Mouse (Mus musculus) limb, embryonic 11.5 days (tissue): ENCODE results near the gene Stat4. TPM values are rescaled to one million over a fixed set of nuclear protein-coding genes. Genes with fewer than 3 reads are reported as not detected.
A peak's percentile ranks its signal among the peaks of the same experiment; 100 is the strongest.

Source experiments
- ATAC-seq: fragments of 200-750 bp; cut with Nextera tagmentation; 2 replicates; pipeline ENCODE4 v1.8.0; 2017; ENCODE audit warnings: low read depth; ENCODE audit not compliant: insufficient number of reproducible peaks, low FRiP score, low TSS enrichment
- DNase-seq: peaks from one replicate; pipeline ENCODE4 v3.0.0-alpha.2; 2015; ENCODE audit warnings: low spot score
- H3K27ac ChIP-seq: fragments of 300-500 bp; sonication (generic); replicated peaks from 2 replicates; pipeline ENCODE4 v1.5.1; 2014; ENCODE audit warnings: low read depth, mild to moderate bottlenecking, low read length
- H3K27me3 ChIP-seq: fragments of 300-500 bp; sonication (generic); 2 replicates; pipeline ENCODE4 v1.6.1; 2014; ENCODE audit warnings: mild to moderate bottlenecking, low read length, mixed read lengths; ENCODE audit not compliant: control insufficient read depth, insufficient read depth
- H3K36me3 ChIP-seq: fragments of 300-500 bp; sonication (generic); 2 replicates; pipeline ENCODE4 v1.6.1; 2014; ENCODE audit warnings: mild to moderate bottlenecking, low read length, moderate library complexity, mixed read lengths; ENCODE audit not compliant: control insufficient read depth, insufficient read depth
- H3K4me1 ChIP-seq: fragments of 300-500 bp; sonication (generic); 2 replicates; pipeline ENCODE4 v1.6.1; 2014; ENCODE audit warnings: low read length, mixed read lengths; ENCODE audit not compliant: control insufficient read depth, insufficient read depth
- H3K4me2 ChIP-seq: fragments of 300-500 bp; sonication (generic); 2 replicates; pipeline ENCODE4 v1.6.1; 2014; ENCODE audit warnings: low read depth, mild to moderate bottlenecking, moderate library complexity; ENCODE audit not compliant: severe bottlenecking
- H3K4me3 ChIP-seq: fragments of 300-500 bp; sonication (generic); 2 replicates; pipeline ENCODE4 v1.5.1; 2014; ENCODE audit warnings: low read depth, low read length
- H3K9ac ChIP-seq: fragments of 300-500 bp; sonication (generic); 2 replicates; pipeline ENCODE4 v1.6.1; 2014; ENCODE audit warnings: mild to moderate bottlenecking, low read length
- H3K9me3 ChIP-seq: fragments of 300-500 bp; sonication (generic); 2 replicates; pipeline ENCODE4 v1.6.1; 2016; ENCODE audit warnings: low read length; ENCODE audit not compliant: control insufficient read depth
- WGBS: fragments of 180-500 bp; shearing (Covaris S2); extraction: QIAGEN DNeasy Blood & Tissue Kit; methylation state at CpG from one replicate; pipeline ENCODE4 v1.1.7; 2014; 5-methylcytosine and 5-hydroxymethylcytosine counted together
- polyA plus RNA-seq: library from polyadenylated mRNA; unstranded; fragments of >200 nt; fragmentation: Nextera tagmentation; extraction: Ambion mirVana; gene quantifications from 2 replicates; pipeline ENCODE4 v1.2.1, GENCODE M21; 2014

Gene Stat4
- polyA plus RNA-seq, 1 experiment from 2014 or later = 2.7 TPM

DNA sequence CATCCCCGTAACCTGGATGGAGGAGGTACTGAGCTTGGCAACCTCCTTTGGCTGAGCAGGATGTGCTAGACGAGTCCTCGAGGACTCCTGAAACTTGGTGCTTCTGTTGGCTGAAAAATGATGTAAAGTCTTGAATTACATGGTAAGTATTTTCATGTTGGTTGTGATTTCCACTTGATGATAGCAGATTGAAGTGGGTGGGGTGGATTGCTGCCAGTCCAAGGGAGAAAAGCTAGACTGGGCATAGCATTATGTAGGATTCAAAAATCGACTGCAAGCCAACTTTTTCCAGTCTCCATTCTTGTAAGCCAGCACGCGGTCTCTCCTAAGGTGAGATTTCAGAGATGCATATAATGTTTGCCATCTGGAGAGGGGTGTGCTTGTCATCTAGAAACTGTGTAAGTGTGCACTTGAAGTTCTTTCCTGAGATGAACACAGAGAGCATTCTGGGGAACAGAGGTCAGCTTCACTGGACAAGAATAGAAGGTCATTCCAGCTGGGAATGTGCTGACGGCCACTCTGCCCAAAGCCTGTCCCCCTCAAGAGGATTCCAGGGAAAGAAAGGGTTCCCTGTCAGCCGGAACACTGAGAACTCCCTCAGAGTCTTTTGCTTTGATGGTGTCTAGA, 5.1 kb downstream of the Stat4 start:
- H3K4me2 ChIP-seq = no peak overlapping the region
- H3K4me3 ChIP-seq = no peak overlapping the region
- ATAC-seq = no peak
- H3K27ac ChIP-seq = no peak overlapping the region
- no peak overlapping the region for H3K9ac ChIP-seq
- 0 out of 2 replicates have a peak, but pooled peaks cover 3% of the 10 kb centered on the region for H3K4me1 ChIP-seq
- H3K9me3 ChIP-seq = no peaks in the 10 kb centered on the region
- H3K36me3 ChIP-seq = no peaks in the 10 kb centered on the region
- no peak for DNase-seq
- WGBS = 85% methylated on average over 8 of the region's 8 CpGs
- H3K27me3 ChIP-seq = no peaks in the 10 kb centered on the region

DNA sequence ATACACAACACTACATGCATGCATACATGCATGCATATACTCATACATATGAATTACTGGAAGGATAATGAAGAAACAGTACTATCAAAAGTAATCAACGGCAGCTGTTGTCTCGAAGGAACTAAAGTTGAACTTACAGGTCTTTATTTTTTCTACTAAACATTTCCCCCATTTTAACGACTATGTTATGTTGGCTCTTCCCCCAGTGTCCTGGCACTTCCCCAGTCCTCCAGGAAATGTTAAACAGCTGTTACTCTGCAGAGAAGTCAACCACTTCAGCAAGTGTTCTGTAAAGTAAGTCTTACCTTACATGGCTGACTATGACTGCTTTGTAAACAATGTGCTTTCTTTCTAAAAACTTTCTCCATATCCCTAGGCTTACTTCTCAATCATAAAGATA, 9.1 kb downstream of the Stat4 start:
- H3K4me2 ChIP-seq = no peak overlapping the region
- H3K27me3 ChIP-seq = no peaks in the 10 kb centered on the region
- H3K4me1 ChIP-seq = 0 out of 2 replicates have a peak, but pooled peaks cover 3% of the 10 kb centered on the region
- H3K9me3 ChIP-seq = no peaks in the 10 kb centered on the region
- H3K27ac ChIP-seq = no peak overlapping the region
- WGBS = 58% methylated on average over 3 of the region's 3 CpGs
- no peak overlapping the region for H3K4me3 ChIP-seq
- H3K36me3 ChIP-seq = no peaks in the 10 kb centered on the region
- H3K9ac ChIP-seq = no peak overlapping the region
- DNase-seq (no peak), ATAC-seq (no peak)

DNA sequence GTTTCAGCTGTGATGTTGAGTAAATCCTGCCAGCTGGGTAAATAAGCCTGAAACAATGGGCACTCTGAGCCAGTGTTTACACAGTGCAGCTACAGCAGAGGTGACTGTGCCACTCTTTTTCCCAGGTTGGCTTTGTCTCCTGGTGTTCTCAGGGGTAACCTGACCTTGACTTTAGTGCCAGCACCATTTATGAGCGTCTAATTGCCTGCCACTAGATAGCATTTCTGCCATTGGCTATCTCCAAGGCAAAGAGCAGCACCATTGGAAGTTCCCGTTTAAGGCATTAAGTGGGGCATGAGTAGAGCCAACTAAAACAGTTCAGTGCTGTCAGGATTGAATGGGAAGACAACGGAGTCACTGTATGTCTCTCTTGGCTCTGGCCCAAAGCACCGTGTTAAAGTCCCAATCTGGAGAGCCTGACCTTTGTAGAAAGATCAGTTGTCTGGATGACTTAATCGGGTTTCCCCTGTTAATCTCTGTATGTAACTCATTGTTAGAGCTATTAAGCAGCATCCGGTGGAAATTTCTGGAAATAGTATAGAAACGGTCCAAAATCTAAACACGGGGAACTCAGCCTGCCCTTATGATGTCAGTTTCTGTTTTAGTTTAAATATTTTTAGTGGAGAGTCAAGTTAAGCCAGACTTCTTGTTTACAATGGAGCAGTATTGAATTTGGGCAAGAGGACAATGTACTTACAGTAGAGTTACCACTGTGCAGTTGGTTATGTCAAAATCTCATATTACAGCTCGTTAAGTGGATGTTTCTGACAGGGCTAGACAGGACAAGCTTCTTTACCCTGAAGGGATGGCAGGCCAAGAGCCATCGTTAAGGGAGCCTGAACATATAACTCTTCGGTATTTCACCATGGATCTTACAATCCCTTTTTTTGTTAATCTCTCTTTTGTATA, 10.1 kb downstream of the Stat4 start:
- ATAC-seq (no peak), DNase-seq (no peak)

DNA sequence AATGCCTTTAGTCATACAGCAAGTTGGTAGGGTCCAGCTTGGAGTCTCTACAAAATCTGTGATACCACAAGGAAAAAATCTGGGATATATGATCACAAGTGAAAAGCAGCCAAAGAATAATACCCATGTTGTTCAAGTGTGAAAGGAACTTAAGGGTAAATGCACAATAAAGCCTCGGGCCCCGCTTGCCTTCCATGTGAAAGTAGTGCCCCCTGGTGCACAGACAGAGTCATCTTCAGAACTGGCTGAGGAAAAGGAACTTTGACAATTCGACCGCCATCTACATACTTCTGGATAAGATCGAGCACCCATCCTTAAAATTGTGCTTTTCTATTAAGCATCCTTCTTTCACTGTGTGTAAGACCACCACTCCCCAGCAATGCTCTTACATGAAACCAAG, 11.6 kb downstream of the Stat4 start:
- 0 out of 2 replicates have a peak, but pooled peaks cover 3% of the 10 kb centered on the region for H3K4me1 ChIP-seq
- peak; percentile 40 for DNase-seq
- 52% methylated on average over 5 of the region's 5 CpGs for WGBS

More for the DNA sequence above, 10.1 kb downstream of the Stat4 start:
- Histone ChIP-seq H3K9ac (no peak overlapping the region), H3K27ac (no peak overlapping the region), H3K9me3 (no peaks in the 10 kb centered on the region), H3K36me3 (no peaks in the 10 kb centered on the region), H3K4me3 (no peak overlapping the region), H3K27me3 (no peaks in the 10 kb centered on the region), H3K4me1 (0 out of 2 replicates have a peak, but pooled peaks cover 3% of the 10 kb centered on the region), H3K4me2 (no peak overlapping the region)
- WGBS = 67% methylated on average over 11 of the region's 11 CpGs

DNA sequence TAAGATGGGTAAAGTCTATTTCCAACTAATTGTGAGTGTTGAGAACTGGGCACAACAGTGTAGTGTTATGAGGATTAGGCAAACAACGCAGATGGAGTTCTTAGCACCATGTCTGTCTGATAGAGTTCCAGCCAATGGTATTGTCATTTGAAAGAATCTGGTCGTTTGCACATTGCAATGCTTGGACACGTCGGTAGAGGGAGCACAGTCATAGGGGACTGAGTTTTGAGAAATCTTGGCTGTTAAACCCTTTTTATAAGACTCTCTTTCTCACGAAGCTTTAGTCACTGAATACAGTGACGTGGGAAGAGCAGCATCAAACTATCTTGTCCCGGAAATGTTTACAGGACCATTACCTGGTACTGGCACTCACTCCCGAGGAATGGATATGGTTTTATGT, 17.1 kb downstream of the Stat4 start:
- Histone ChIP-seq H3K27me3 (no peaks in the 10 kb centered on the region), H3K9ac (no peak overlapping the region), H3K36me3 (no peaks in the 10 kb centered on the region), H3K4me1 (no peaks in the 10 kb centered on the region), H3K9me3 (no peaks in the 10 kb centered on the region), H3K4me2 (no peak overlapping the region), H3K27ac (no peak overlapping the region), H3K4me3 (no peak overlapping the region)
- 36% methylated on average over 8 of the region's 8 CpGs for WGBS
- DNase-seq (peak; percentile 85), ATAC-seq (no peak)

More for the DNA sequence above, 11.6 kb downstream of the Stat4 start:
- ATAC-seq = no peak
- H3K9me3 ChIP-seq = no peaks in the 10 kb centered on the region
- H3K27ac ChIP-seq = no peak overlapping the region
- H3K9ac ChIP-seq = no peak overlapping the region
- no peaks in the 10 kb centered on the region for H3K36me3 ChIP-seq
- no peaks in the 10 kb centered on the region for H3K27me3 ChIP-seq
- no peak overlapping the region for H3K4me3 ChIP-seq
- H3K4me2 ChIP-seq = no peak overlapping the region

DNA sequence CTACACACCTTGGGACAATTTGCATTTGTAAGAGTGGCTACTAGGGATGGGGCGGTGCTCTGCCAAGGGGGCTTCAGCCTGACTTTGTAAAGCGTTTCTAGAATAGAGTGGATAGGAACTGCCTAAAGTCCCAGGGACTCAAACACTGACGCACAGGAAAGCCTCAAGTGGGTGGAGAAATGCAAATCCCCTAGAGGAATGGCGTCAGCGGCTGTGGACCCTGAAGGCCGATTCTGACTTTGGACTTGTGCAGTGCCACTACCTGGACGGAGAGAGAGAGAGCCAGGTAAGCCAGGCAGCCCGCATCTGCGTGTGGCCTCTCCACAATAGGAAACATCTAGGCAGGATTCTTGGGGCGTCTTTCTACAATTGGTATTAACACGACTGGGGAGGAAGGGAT, 21.5 kb downstream of the Stat4 start:
- H3K4me2 ChIP-seq = peak overlapping the region; percentile 54
- DNase-seq = peak; percentile 34

DNA sequence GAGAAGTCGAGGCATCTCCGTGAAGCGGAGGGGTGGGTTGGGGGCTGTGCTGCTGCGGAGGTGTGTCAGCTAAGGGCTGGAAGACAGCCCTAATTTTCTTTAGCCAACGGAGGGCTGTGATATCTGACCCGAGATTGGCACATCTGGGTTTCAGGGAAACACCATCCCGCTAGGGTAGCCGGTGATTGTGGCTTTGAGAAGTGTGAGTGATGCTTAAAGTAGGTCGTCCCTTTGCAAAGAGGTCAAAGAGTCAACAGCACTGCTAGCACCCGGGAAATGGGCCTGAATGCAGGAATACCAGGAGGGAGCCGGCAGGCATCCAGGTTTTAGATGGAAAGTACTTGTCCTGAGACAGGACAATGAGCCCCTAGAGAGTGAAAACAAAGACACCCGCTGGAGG, 22.0 kb downstream of the Stat4 start:
- Histone ChIP-seq H3K4me2 (peak overlapping the region; percentile 54), H3K9me3 (no peaks in the 10 kb centered on the region), H3K9ac (no peak overlapping the region), H3K27me3 (no peaks in the 10 kb centered on the region), H3K27ac (no peak overlapping the region), H3K36me3 (no peaks in the 10 kb centered on the region), H3K4me3 (peak overlapping the region; percentile 27), H3K4me1 (no peaks in the 10 kb centered on the region)
- DNase-seq (peak; percentile 32), ATAC-seq (no peak)
- 2% methylated on average over 12 of the region's 12 CpGs for WGBS

More for the DNA sequence above, 21.5 kb downstream of the Stat4 start:
- Histone ChIP-seq H3K27me3 (no peaks in the 10 kb centered on the region), H3K36me3 (no peaks in the 10 kb centered on the region), H3K4me1 (no peaks in the 10 kb centered on the region), H3K9me3 (no peaks in the 10 kb centered on the region), H3K4me3 (peak overlapping the region; percentile 27), H3K9ac (no peak overlapping the region; the same call in 1 of the 2 replicates), H3K27ac (no peak overlapping the region)
- 0 out of 2 replicates have a peak, but pooled peaks have one; percentile 35 for ATAC-seq
- 9% methylated on average over 11 of the region's 11 CpGs for WGBS

DNA sequence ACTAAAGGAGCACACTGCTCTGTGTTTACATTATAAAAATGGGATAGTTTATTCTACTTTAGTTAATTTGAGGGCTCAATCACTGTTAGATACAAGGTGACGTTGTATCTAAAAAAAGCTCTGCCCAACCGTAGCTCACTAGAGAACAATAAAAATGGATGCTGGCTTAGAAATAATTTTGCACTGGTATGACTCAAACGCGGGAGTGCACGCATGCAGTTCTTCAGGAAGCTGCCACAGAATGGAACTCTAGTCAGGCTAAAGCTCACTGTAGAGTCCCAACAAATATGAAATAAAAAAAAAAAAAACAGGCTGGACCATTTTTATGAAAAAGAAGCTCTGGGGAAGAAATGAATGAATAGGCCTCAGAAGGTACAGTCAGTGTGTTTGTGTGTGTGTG, 23.8 kb downstream of the Stat4 start:
- H3K4me2 ChIP-seq = no peak overlapping the region
- ATAC-seq (no peak), DNase-seq (no peak)
- WGBS = 91% methylated on average over 5 of the region's 5 CpGs
- no peaks in the 10 kb centered on the region for H3K36me3 ChIP-seq
- no peak overlapping the region for H3K9ac ChIP-seq
- H3K9me3 ChIP-seq = no peaks in the 10 kb centered on the region
- no peaks in the 10 kb centered on the region for H3K4me1 ChIP-seq
- H3K27me3 ChIP-seq = no peaks in the 10 kb centered on the region
- no peak overlapping the region for H3K27ac ChIP-seq
- no peak overlapping the region for H3K4me3 ChIP-seq
